Mouse (Mus musculus) C2C12 (cell line): Measurements from ENCODE around the gene Nbl1. TPM values are rescaled to one million over a fixed set of nuclear protein-coding genes. Genes with fewer than 3 reads are reported as not detected.

Experiments
- H3K27me3 ChIP-seq: one replicate; pipeline ENCODE4 v1.6.1; 2011; ENCODE audit not compliant: control insufficient read depth, insufficient read depth, insufficient read length
- H3K36me3 ChIP-seq: one replicate; pipeline ENCODE4 v1.6.1; 2011; ENCODE audit not compliant: control insufficient read depth, insufficient read depth
- H3K4me3 ChIP-seq: one replicate; pipeline ENCODE4 v1.5.1; 2011; ENCODE audit warnings: mild to moderate bottlenecking, control low read depth; ENCODE audit not compliant: poor library complexity, insufficient read depth, severe bottlenecking
- H3K79me2 ChIP-seq: one replicate; pipeline ENCODE4 v1.6.1; 2011; ENCODE audit not compliant: control insufficient read depth, insufficient read depth
- H3K79me3 ChIP-seq: one replicate; pipeline ENCODE4 v1.6.1; 2011; ENCODE audit warnings: low read depth, control low read depth
- H3ac ChIP-seq: one replicate; pipeline ENCODE3; 2011; ENCODE audit warnings: low read depth; ENCODE audit not compliant: control insufficient read depth, insufficient read length
- CEBPB ChIP-seq: IDR thresholded peaks from one replicate; pipeline ENCODE4 v1.6.1; 2011; ENCODE audit warnings: low read depth, mild to moderate bottlenecking, control low read depth, moderate library complexity
- CTCF ChIP-seq: IDR thresholded peaks from one replicate; pipeline ENCODE4 v1.5.1; 2011; ENCODE audit not compliant: control insufficient read depth, insufficient read depth, insufficient read length
- FOSL1 ChIP-seq: IDR thresholded peaks from one replicate; pipeline ENCODE4 v1.8.0; 2011; ENCODE audit warnings: mild to moderate bottlenecking, low read length; ENCODE audit not compliant: poor library complexity, insufficient read depth, severe bottlenecking
- MAX ChIP-seq: IDR thresholded peaks from one replicate; pipeline ENCODE4 v1.6.1; 2011; ENCODE audit warnings: mild to moderate bottlenecking, control low read depth
- MYOD1 ChIP-seq: IDR thresholded peaks from one replicate; pipeline ENCODE4 v1.6.1; 2011; ENCODE audit warnings: low read depth; ENCODE audit not compliant: control insufficient read depth, insufficient read length
- MYOG ChIP-seq: IDR thresholded peaks from one replicate; pipeline ENCODE4 v1.6.1; 2011; ENCODE audit not compliant: control insufficient read depth, insufficient read length; ENCODE audit errors: extremely low read depth
- USF1 ChIP-seq: IDR thresholded peaks from one replicate; pipeline ENCODE4 v1.6.1; 2011; ENCODE audit warnings: low read depth, mild to moderate bottlenecking, control low read depth, moderate library complexity
- polyA plus RNA-seq: library from polyadenylated mRNA; unstranded; fragments of >200 nt; fragmentation: generic; extraction: Trizol; gene quantifications from one replicate; pipeline ENCODE4 v1.2.1, GENCODE M21; 2012; ENCODE audit warnings: missing spikeins

The Nbl1 gene
- polyA plus RNA-seq, 1 experiment, result 61.3 TPM

- Histone ChIP-seq H3K4me3 (no peak overlapping the region), H3K79me3 (peaks cover 31% of the 10 kb centered on the region), H3ac (no peak overlapping the region), H3K79me2 (peaks cover 38% of the 10 kb centered on the region), H3K27me3 (no peaks in the 10 kb centered on the region), H3K36me3 (no peaks in the 10 kb centered on the region)
- TF ChIP-seq CEBPB (no peak), CTCF (no peak), MYOD1 (no peak), MYOG (no peak)
These were observed 39.3 kb upstream of the Nbl1 start for GRCm38 (mm10) chr4:139131858-139132672.

DNA sequence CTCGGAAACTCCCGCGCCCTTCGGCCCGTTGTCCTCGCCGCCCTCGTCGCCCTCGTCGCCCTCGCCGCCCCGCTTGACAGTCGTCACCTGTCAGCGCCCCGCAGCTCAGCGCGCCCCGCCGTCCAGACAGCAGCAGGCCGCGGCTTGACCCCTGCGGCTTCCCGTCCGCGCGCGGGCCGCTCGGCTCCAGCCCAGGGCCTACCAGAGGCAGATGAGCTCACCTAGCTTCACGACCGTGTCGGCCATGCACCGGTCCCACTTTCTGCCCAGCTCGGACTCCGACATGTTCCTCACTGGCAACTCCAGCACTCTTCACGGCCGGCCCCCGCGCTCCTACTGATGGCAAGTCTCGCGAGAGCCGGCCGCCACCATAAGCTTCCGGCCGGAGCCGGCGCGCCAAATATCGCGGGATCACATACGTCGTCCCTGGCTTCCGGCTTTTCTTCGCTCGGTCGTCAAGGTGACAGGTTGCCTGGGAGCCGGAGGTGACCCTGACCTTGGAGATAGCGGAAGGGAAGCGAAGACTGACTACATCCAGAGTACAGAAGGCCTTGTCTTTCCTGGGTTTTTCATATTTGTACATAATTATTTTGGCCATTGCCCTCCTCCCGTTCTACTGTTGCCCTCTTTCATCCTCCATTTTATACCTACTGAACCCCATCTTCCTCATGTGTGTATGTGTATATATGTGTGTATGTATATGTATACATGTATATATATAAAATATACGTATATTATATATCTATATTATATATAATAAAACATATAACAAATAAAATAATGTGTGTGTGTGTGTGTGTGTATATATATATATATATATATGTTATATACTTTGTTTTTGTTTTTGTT lies 38.1 kb upstream of the Nbl1 start, which contains the start of gene Minos1:
Minos1 (minus strand) TSS at position 413 of the 849 bp plus-strand sequence.
- peaks cover 42% of the 10 kb centered on the region for H3K79me3 ChIP-seq
- peak within 1 kb of the TSS; percentile 91 for H3ac ChIP-seq
- no peaks in the 10 kb centered on the region for H3K36me3 ChIP-seq
- H3K79me2 ChIP-seq, result peaks cover 49% of the 10 kb centered on the region
- no peaks in the 10 kb centered on the region for H3K27me3 ChIP-seq
- peak within 1 kb of the TSS; percentile 90 for H3K4me3 ChIP-seq
- TF ChIP-seq CTCF (no peak), USF1 (no peak), MAX (no peak), MYOG (no peak), CEBPB (no peak), MYOD1 (no peak), FOSL1 (no peak)

DNA sequence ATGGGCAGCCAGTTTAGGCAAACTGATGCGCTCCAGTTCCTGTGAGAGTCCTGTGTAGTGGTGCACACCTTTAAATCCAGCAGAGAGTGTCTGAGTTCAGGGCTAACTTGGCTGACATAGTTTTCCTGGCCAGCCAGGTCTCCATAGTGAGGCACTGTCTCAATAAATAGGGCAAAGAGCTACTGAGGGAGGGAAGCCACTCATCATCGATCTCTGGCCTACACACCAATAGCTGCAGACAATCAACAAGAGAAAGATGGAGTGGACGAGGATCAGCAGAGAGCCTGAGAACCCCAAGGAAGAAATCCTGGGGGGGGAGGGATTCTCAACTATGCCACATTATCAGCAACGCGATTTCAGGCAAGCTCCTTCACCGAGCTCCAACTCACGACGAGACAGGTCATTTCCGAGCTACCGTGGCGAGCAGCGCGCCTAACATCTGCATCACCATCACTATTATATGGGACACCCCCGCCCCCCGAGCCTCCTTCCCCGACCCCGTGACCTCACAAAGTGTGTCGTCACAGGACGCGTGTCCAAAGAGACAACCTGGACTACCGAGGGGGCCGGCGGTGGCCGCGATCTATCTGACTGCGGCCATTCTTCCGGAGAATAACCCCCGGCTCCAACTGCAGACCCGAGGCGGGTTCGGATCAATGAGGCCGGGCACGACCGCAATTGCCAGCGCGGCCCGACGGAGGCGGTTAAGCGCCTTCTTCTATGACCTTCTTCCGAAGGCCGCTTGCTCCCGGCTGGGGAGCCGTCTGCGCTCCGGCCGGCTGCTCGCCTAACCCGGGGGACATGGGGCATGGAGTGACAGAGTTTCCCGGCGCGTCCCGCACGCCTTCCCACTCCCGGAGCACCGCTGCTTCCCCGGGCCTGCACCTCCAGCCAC lies 37.3 kb upstream of the Nbl1 start:
- Histone ChIP-seq H3K36me3 (no peaks in the 10 kb centered on the region), H3ac (peak overlapping the region; percentile 91), H3K27me3 (no peaks in the 10 kb centered on the region), H3K79me2 (peaks cover 58% of the 10 kb centered on the region), H3K4me3 (peak overlapping the region; percentile 90), H3K79me3 (peaks cover 51% of the 10 kb centered on the region)
- TF ChIP-seq MAX, result no peak
- TF ChIP-seq FOSL1, result no peak
- TF ChIP-seq MYOG, result no peak
- TF ChIP-seq CTCF, result no peak
- no peak for TF ChIP-seq MYOD1
- no peak for TF ChIP-seq USF1
- TF ChIP-seq CEBPB, result no peak

- Histone ChIP-seq H3K27me3 (no peaks in the 10 kb centered on the region), H3K4me3 (no peak overlapping the region), H3K36me3 (no peaks in the 10 kb centered on the region), H3ac (no peak overlapping the region), H3K79me3 (peaks cover 86% of the 10 kb centered on the region), H3K79me2 (peaks cover 94% of the 10 kb centered on the region)
- no peak for TF ChIP-seq FOSL1
- TF ChIP-seq MAX, result no peak
- TF ChIP-seq USF1, result no peak
- no peak for TF ChIP-seq MYOD1
- TF ChIP-seq CEBPB, result no peak
- TF ChIP-seq CTCF, result no peak
- no peak for TF ChIP-seq MYOG
These were observed 33.7 kb upstream of the Nbl1 start for GRCm38 (mm10) chr4:139126475-139126874.

DNA sequence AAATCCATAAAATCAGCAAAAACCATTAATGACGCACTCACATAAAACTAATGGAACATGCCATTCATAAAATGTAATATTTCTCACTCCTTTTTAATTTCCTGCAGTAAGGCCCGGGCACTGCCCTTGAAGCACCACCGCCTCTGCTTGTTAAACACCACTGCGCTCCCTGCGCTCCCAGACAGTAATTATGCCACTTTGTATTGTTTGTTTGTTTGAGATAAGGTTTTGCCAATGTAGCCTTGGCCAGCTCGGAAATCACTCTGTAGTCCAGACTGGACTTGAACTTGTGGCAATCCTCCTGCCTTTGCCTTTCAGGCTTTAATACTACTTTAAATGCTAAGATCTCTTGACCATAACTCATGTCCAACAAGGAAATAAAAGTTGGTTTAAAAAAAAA lies 32.1 kb upstream of the Nbl1 start:
- H3K79me2 ChIP-seq, result peaks cover 100% of the 10 kb centered on the region
- TF ChIP-seq MAX, result no peak
- no peak for TF ChIP-seq MYOD1
- TF ChIP-seq CEBPB, result no peak
- no peak for TF ChIP-seq MYOG
- TF ChIP-seq USF1, result no peak
- no peak for TF ChIP-seq CTCF
- no peak for TF ChIP-seq FOSL1
- H3K36me3 ChIP-seq, result no peaks in the 10 kb centered on the region
- no peaks in the 10 kb centered on the region for H3K27me3 ChIP-seq
- H3K79me3 ChIP-seq, result peaks cover 95% of the 10 kb centered on the region
- H3K4me3 ChIP-seq, result no peak overlapping the region
- H3ac ChIP-seq, result no peak overlapping the region
